Mouse (Mus musculus) hindbrain, embryonic 12.5 days (tissue): Measurements from ENCODE around the gene Pafah1b2. TPM values are rescaled to one million over a fixed set of nuclear protein-coding genes. Genes with fewer than 3 reads are reported as not detected.

Source experiments
- ATAC-seq: fragments of 200-750 bp; cut with Nextera tagmentation; 2 replicates; pipeline ENCODE4 v1.8.0; 2017; ENCODE audit warnings: moderate TSS enrichment; ENCODE audit not compliant: low FRiP score
- H3K27ac ChIP-seq: fragments of 300-500 bp; sonication (generic); 2 replicates; pipeline ENCODE4 v1.5.1; 2016; ENCODE audit warnings: mild to moderate bottlenecking
- H3K27me3 ChIP-seq: fragments of 300-500 bp; sonication (generic); 2 replicates; pipeline ENCODE4 v1.6.1; 2016; ENCODE audit warnings: mild to moderate bottlenecking
- H3K36me3 ChIP-seq: fragments of 300-500 bp; sonication (generic); 2 replicates; pipeline ENCODE4 v1.6.1; 2016; ENCODE audit warnings: mild to moderate bottlenecking
- H3K4me1 ChIP-seq: fragments of 300-500 bp; sonication (generic); 2 replicates; pipeline ENCODE4 v1.6.1; 2016
- H3K4me2 ChIP-seq: fragments of 300-500 bp; sonication (generic); replicated peaks from 2 replicates; pipeline ENCODE4 v1.6.1; 2016; ENCODE audit warnings: mild to moderate bottlenecking
- H3K4me3 ChIP-seq: fragments of 300-500 bp; sonication (generic); 2 replicates; pipeline ENCODE4 v1.5.1; 2016; ENCODE audit warnings: mild to moderate bottlenecking
- H3K9ac ChIP-seq: fragments of 300-500 bp; sonication (generic); 2 replicates; pipeline ENCODE4 v1.6.1; 2016; ENCODE audit warnings: mild to moderate bottlenecking, moderate library complexity
- H3K9me3 ChIP-seq: fragments of 300-500 bp; sonication (generic); replicated peaks from 2 replicates; pipeline ENCODE4 v1.6.1; 2016; ENCODE audit warnings: mild to moderate bottlenecking
- WGBS: fragments of 180-500 bp; shearing (Covaris S2); methylation state at CpG from one replicate; pipeline ENCODE4 v1.1.7; 2016; 5-methylcytosine and 5-hydroxymethylcytosine counted together
- polyA plus RNA-seq: library from polyadenylated mRNA; unstranded; fragments of >200 nt; fragmentation: Nextera tagmentation; extraction: Ambion mirVana; gene quantifications from 2 replicates; pipeline ENCODE4 v1.2.1, GENCODE M21; 2016

Gene Pafah1b2
- polyA plus RNA-seq, 1 experiment from 2014 or later: 290 TPM

GRCm38 (mm10) chr9:46038786-46039185 lies 26.3 kb upstream of the Pafah1b2 start:
- no peak for ATAC-seq
- no peak overlapping the region for H3K27ac ChIP-seq
- 93% methylated on average over 13 of the region's 13 CpGs for WGBS
- H3K27me3 ChIP-seq: no peaks in the 10 kb centered on the region
- H3K4me1 ChIP-seq: 0 out of 2 replicates have a peak, but pooled peaks cover 8% of the 10 kb centered on the region
- H3K4me3 ChIP-seq: no peak overlapping the region
- no peaks in the 10 kb centered on the region for H3K9me3 ChIP-seq
- 0 out of 2 replicates have a peak, but pooled peaks cover 6% of the 10 kb centered on the region for H3K36me3 ChIP-seq
- no peak overlapping the region for H3K9ac ChIP-seq
- no peak overlapping the region for H3K4me2 ChIP-seq

GRCm38 (mm10) chr9:46036881-46037280 lies 24.4 kb upstream of the Pafah1b2 start:
- Histone ChIP-seq H3K9me3 (no peaks in the 10 kb centered on the region), H3K4me1 (peaks cover 12% of the 10 kb centered on the region; the same call in 1 of the 2 replicates), H3K27ac (no peak overlapping the region), H3K27me3 (no peaks in the 10 kb centered on the region), H3K4me3 (no peak overlapping the region), H3K36me3 (0 out of 2 replicates have a peak, but pooled peaks cover 6% of the 10 kb centered on the region), H3K4me2 (no peak overlapping the region), H3K9ac (no peak overlapping the region)
- WGBS: 96% methylated on average over 8 of the region's 8 CpGs
- ATAC-seq: no peak

GRCm38 (mm10) chr9:46035290-46035871 lies 22.9 kb upstream of the Pafah1b2 start:
- Histone ChIP-seq H3K27me3 (no peaks in the 10 kb centered on the region), H3K4me3 (no peak overlapping the region), H3K4me2 (no peak overlapping the region), H3K9me3 (no peaks in the 10 kb centered on the region), H3K27ac (peak overlapping the region; percentile 12; the same call in 1 of the 2 replicates), H3K9ac (no peak overlapping the region), H3K36me3 (0 out of 2 replicates have a peak, but pooled peaks cover 6% of the 10 kb centered on the region), H3K4me1 (peaks cover 13% of the 10 kb centered on the region; the same call in 1 of the 2 replicates)
- 78% methylated on average over 9 of the region's 9 CpGs for WGBS
- no peak for ATAC-seq

GRCm38 (mm10) chr9:46033862-46034261 lies 21.4 kb upstream of the Pafah1b2 start:
- Histone ChIP-seq H3K4me1 (peaks cover 13% of the 10 kb centered on the region; the same call in 1 of the 2 replicates), H3K27ac (no peak overlapping the region), H3K4me3 (no peak overlapping the region), H3K9ac (no peak overlapping the region), H3K9me3 (no peaks in the 10 kb centered on the region), H3K4me2 (no peak overlapping the region), H3K27me3 (no peaks in the 10 kb centered on the region), H3K36me3 (no peaks in the 10 kb centered on the region)
- no peak for ATAC-seq
- WGBS: 87% methylated on average over 3 of the region's 3 CpGs

GRCm38 (mm10) chr9:46033058-46033457 lies 20.6 kb upstream of the Pafah1b2 start:
- H3K27ac ChIP-seq: no peak overlapping the region
- no peaks in the 10 kb centered on the region for H3K9me3 ChIP-seq
- H3K9ac ChIP-seq: no peak overlapping the region
- H3K4me1 ChIP-seq: peaks cover 13% of the 10 kb centered on the region; the same call in 1 of the 2 replicates
- H3K4me3 ChIP-seq: no peak overlapping the region
- 92% methylated on average over 1 of the region's 1 CpGs for WGBS
- H3K36me3 ChIP-seq: no peaks in the 10 kb centered on the region
- H3K4me2 ChIP-seq: no peak overlapping the region
- no peaks in the 10 kb centered on the region for H3K27me3 ChIP-seq
- ATAC-seq: no peak

- no peaks in the 10 kb centered on the region for H3K36me3 ChIP-seq
- H3K9ac ChIP-seq: no peak overlapping the region
- no peaks in the 10 kb centered on the region for H3K27me3 ChIP-seq
- 81% methylated on average over 6 of the region's 6 CpGs for WGBS
- H3K4me2 ChIP-seq: no peak overlapping the region
- H3K27ac ChIP-seq: no peak overlapping the region
- H3K4me3 ChIP-seq: no peak overlapping the region
- peaks cover 13% of the 10 kb centered on the region; the same call in 1 of the 2 replicates for H3K4me1 ChIP-seq
- no peaks in the 10 kb centered on the region for H3K9me3 ChIP-seq
- no peak for ATAC-seq
Measured at GRCm38 (mm10) chr9:46032190-46032589, 19.7 kb upstream of the Pafah1b2 start.

GRCm38 (mm10) chr9:46030968-46031367 lies 18.5 kb upstream of the Pafah1b2 start:
- no peaks in the 10 kb centered on the region for H3K36me3 ChIP-seq
- peaks cover 13% of the 10 kb centered on the region; the same call in 1 of the 2 replicates for H3K4me1 ChIP-seq
- no peak overlapping the region for H3K27ac ChIP-seq
- H3K9ac ChIP-seq: no peak overlapping the region
- no peak overlapping the region for H3K4me3 ChIP-seq
- no peak for ATAC-seq
- H3K27me3 ChIP-seq: no peaks in the 10 kb centered on the region
- H3K4me2 ChIP-seq: no peak overlapping the region
- no peaks in the 10 kb centered on the region for H3K9me3 ChIP-seq
- 86% methylated on average over 6 of the region's 6 CpGs for WGBS

GRCm38 (mm10) chr9:46030184-46030583 lies 17.7 kb upstream of the Pafah1b2 start:
- ATAC-seq: no peak
- H3K27ac ChIP-seq: no peak overlapping the region
- no peaks in the 10 kb centered on the region for H3K9me3 ChIP-seq
- H3K4me2 ChIP-seq: no peak overlapping the region
- no peak overlapping the region for H3K9ac ChIP-seq
- peaks cover 8% of the 10 kb centered on the region; the same call in 1 of the 2 replicates for H3K4me1 ChIP-seq
- no peaks in the 10 kb centered on the region for H3K36me3 ChIP-seq
- no peak overlapping the region for H3K4me3 ChIP-seq
- H3K27me3 ChIP-seq: no peaks in the 10 kb centered on the region
- 81% methylated on average over 5 of the region's 5 CpGs for WGBS

- no peak overlapping the region for H3K27ac ChIP-seq
- H3K27me3 ChIP-seq: no peaks in the 10 kb centered on the region
- H3K4me1 ChIP-seq: peaks cover 5% of the 10 kb centered on the region; the same call in 1 of the 2 replicates
- no peak overlapping the region for H3K4me2 ChIP-seq
- H3K36me3 ChIP-seq: no peaks in the 10 kb centered on the region
- H3K9ac ChIP-seq: no peak overlapping the region
- WGBS: 80% methylated on average over 6 of the region's 6 CpGs
- H3K9me3 ChIP-seq: no peaks in the 10 kb centered on the region
- no peak overlapping the region for H3K4me3 ChIP-seq
- ATAC-seq: no peak
Measured at GRCm38 (mm10) chr9:46029534-46029933, 17.0 kb upstream of the Pafah1b2 start.

GRCm38 (mm10) chr9:46027994-46028393 lies 15.5 kb upstream of the Pafah1b2 start:
- H3K9me3 ChIP-seq: no peaks in the 10 kb centered on the region
- H3K4me3 ChIP-seq: no peak overlapping the region
- no peak overlapping the region for H3K9ac ChIP-seq
- H3K4me2 ChIP-seq: no peak overlapping the region
- 27% methylated on average over 8 of the region's 8 CpGs for WGBS
- no peak for ATAC-seq
- H3K4me1 ChIP-seq: peaks cover 5% of the 10 kb centered on the region; the same call in 1 of the 2 replicates
- no peaks in the 10 kb centered on the region for H3K36me3 ChIP-seq
- no peaks in the 10 kb centered on the region for H3K27me3 ChIP-seq
- no peak overlapping the region for H3K27ac ChIP-seq

GRCm38 (mm10) chr9:46026058-46026849 lies 13.8 kb upstream of the Pafah1b2 start:
- Histone ChIP-seq H3K4me3 (no peak overlapping the region), H3K27ac (no peak overlapping the region), H3K4me2 (no peak overlapping the region), H3K9me3 (no peaks in the 10 kb centered on the region), H3K36me3 (no peaks in the 10 kb centered on the region), H3K4me1 (no peaks in the 10 kb centered on the region), H3K9ac (no peak overlapping the region), H3K27me3 (no peaks in the 10 kb centered on the region)
- 92% methylated on average over 9 of the region's 9 CpGs for WGBS
- ATAC-seq: no peak

- WGBS: 91% methylated on average over 11 of the region's 11 CpGs
- ATAC-seq: no peak
- Histone ChIP-seq H3K4me1 (no peaks in the 10 kb centered on the region), H3K4me2 (no peak overlapping the region), H3K27ac (no peak overlapping the region), H3K4me3 (no peak overlapping the region), H3K27me3 (no peaks in the 10 kb centered on the region), H3K9me3 (no peaks in the 10 kb centered on the region), H3K36me3 (no peaks in the 10 kb centered on the region), H3K9ac (no peak overlapping the region)
Measured at GRCm38 (mm10) chr9:46023591-46023990, 11.1 kb upstream of the Pafah1b2 start.
